Mouse (Mus musculus) CH12.LX (cell line): Measurements from ENCODE around the gene Tmem132d. TPM values are rescaled to one million over a fixed set of nuclear protein-coding genes. Genes with fewer than 3 reads are reported as not detected.
A peak's percentile ranks its signal among the peaks of the same experiment; 100 is the strongest.

ENCODE experiments used
- DNase-seq: peaks from one replicate; pipeline ENCODE4 v3.0.0-alpha.2; 2013; ENCODE audit errors: extremely low read depth
- H3K27ac ChIP-seq: 2 replicates; pipeline ENCODE4 v1.5.1; 2012; ENCODE audit warnings: low read depth, mild to moderate bottlenecking, control low read depth, moderate library complexity; ENCODE audit not compliant: insufficient read depth
- H3K27me3 ChIP-seq: replicated peaks from 2 replicates; pipeline ENCODE3; 2012; ENCODE audit warnings: inconsistent platforms
- H3K36me3 ChIP-seq, 2 experiments: replicated peaks in 1 of 2; 2 replicates each; pipeline versions ENCODE3 to v1.6.1; 2012; ENCODE audit warnings: inconsistent platforms in 1 of 2, low read length in 1 of 2, mild to moderate bottlenecking in 1 of 2, mixed read lengths in 1 of 2, moderate library complexity in 1 of 2; ENCODE audit not compliant: control insufficient read depth in 1 of 2, insufficient read depth in 1 of 2
- H3K4me1 ChIP-seq, 2 experiments: 2 replicates each; pipeline ENCODE4 v1.6.1; 2012; ENCODE audit warnings: inconsistent platforms in 1 of 2, moderate library complexity in 1 of 2; ENCODE audit not compliant: insufficient read depth in 2 of 2, control insufficient read depth in 1 of 2
- H3K4me2 ChIP-seq: 2 replicates; pipeline ENCODE4 v1.6.1; 2012; ENCODE audit warnings: low read depth, mild to moderate bottlenecking, control low read depth; ENCODE audit not compliant: poor library complexity, insufficient read depth, severe bottlenecking
- H3K4me3 ChIP-seq, 3 experiments: fragments of 150-350 bp in 1 of 3; sonication (generic) in 1 of 3; replicated peaks in 1 of 3; 2 replicates each; pipeline versions ENCODE3 to v1.5.1; 2011 to 2012; ENCODE audit warnings: low read depth in 2 of 3, low read length in 2 of 3, mild to moderate bottlenecking in 2 of 3, moderate library complexity in 2 of 3, control low read depth in 1 of 3, improper control_type of control experiment in 1 of 3, inconsistent platforms in 1 of 3, mixed read lengths in 1 of 3; ENCODE audit not compliant: poor library complexity in 1 of 3
- H3K79me2 ChIP-seq: replicated peaks from 2 replicates; pipeline ENCODE4 v1.6.1; 2012; ENCODE audit warnings: mild to moderate bottlenecking, moderate library complexity; ENCODE audit not compliant: control insufficient read depth, poor library complexity, insufficient read depth, severe bottlenecking; ENCODE audit errors: extremely low read depth
- H3K9ac ChIP-seq: 2 replicates; pipeline ENCODE4 v1.6.1; 2012; ENCODE audit warnings: low read depth, mild to moderate bottlenecking, control low read depth, moderate library complexity; ENCODE audit not compliant: insufficient read depth
- H3K9me3 ChIP-seq: replicated peaks from 2 replicates; pipeline ENCODE3; 2012; ENCODE audit warnings: low read length, inconsistent platforms, mixed read lengths
- CHD2 ChIP-seq: IDR thresholded peaks from 2 replicates; pipeline ENCODE4 v1.6.1; 2011; ENCODE audit warnings: low read length, improper control_type of control experiment
- CTCF ChIP-seq, 2 experiments: IDR thresholded peaks in 1 of 2; conservative IDR thresholded peaks in 1 of 2; 2 replicates each; pipeline ENCODE4 v1.5.1; 2011 to 2012; ENCODE audit warnings: low read depth in 2 of 2, low read length in 2 of 2, improper control_type of control experiment in 1 of 2, inconsistent platforms in 1 of 2, mild to moderate bottlenecking in 1 of 2, moderate library complexity in 1 of 2
- MAFK ChIP-seq: IDR thresholded peaks from 2 replicates; pipeline ENCODE4 v1.6.1; 2011; ENCODE audit warnings: low read length, improper control_type of control experiment; ENCODE audit not compliant: insufficient replicate concordance
- MEF2A ChIP-seq: IDR thresholded peaks from 2 replicates; pipeline ENCODE4 v1.6.1; 2014; ENCODE audit warnings: low read depth, mild to moderate bottlenecking, inconsistent platforms, low read length, improper control_type of control experiment, borderline replicate concordance
- MYC ChIP-seq: IDR thresholded peaks from 2 replicates; pipeline ENCODE4 v1.6.1; 2011; ENCODE audit warnings: low read depth, mild to moderate bottlenecking, improper control_type of control experiment, low read length
- PAX5 ChIP-seq: IDR thresholded peaks from 2 replicates; pipeline ENCODE4 v1.6.1; 2012; ENCODE audit warnings: low read length, inconsistent platforms, mixed read lengths
- POLR2A ChIP-seq: IDR thresholded peaks from 2 replicates; pipeline ENCODE4 v1.6.1; 2011; ENCODE audit warnings: low read depth, mild to moderate bottlenecking, improper control_type of control experiment, low read length
- POLR2AphosphoS2 ChIP-seq: IDR thresholded peaks from 2 replicates; pipeline ENCODE4 v1.6.1; 2011; ENCODE audit warnings: low read depth, low read length, improper control_type of control experiment
- SIN3A ChIP-seq: IDR thresholded peaks from 2 replicates; pipeline ENCODE4 v1.6.1; 2012; ENCODE audit warnings: low read length, improper control_type of control experiment, inconsistent platforms
- USF1 ChIP-seq: IDR thresholded peaks from 2 replicates; pipeline ENCODE4 v1.6.1; 2014; ENCODE audit warnings: low read depth, mild to moderate bottlenecking, inconsistent platforms, low read length, improper control_type of control experiment
- dilution Hi-C: fragments of 300-500 bp; cut with MboI; formaldehyde crosslinking; loops from 2 replicates; pipeline ENCODE4 v1.14.3; 2020; ENCODE audit warnings: low sequenced_read_pairs; ENCODE audit not compliant: extremely low pct_unique_long_range_greater_than_20kb, extremely low pct_ligation_motif_present
- in situ Hi-C: fragments of 300-500 bp; cut with MboI; formaldehyde crosslinking; loops from 3 replicates; pipeline ENCODE4 v1.14.3; 2019; ENCODE audit warnings: low sequenced_read_pairs, low pct_ligation_motif_present, low pct_unique_long_range_greater_than_20kb, mixed read lengths
- polyA plus RNA-seq: library from polyadenylated mRNA; unstranded; fragments of >175 nt; gene quantifications from 2 replicates; pipeline ENCODE4 v1.2.1, GENCODE M21; 2012; ENCODE audit warnings: low read depth; ENCODE audit not compliant: insufficient read length
- total RNA-seq, 2 experiments: library from RNA; depleted of rRNA; stranded (reverse); fragments of 300-350 nt in 1 of 2; fragments of >200 nt in 1 of 2; gene quantifications; 2 replicates each; pipeline ENCODE4 v1.2.3; 2012 to 2014

Gene Tmem132d
- total and polyA plus RNA-seq, 3 experiments: not detected

DNA sequence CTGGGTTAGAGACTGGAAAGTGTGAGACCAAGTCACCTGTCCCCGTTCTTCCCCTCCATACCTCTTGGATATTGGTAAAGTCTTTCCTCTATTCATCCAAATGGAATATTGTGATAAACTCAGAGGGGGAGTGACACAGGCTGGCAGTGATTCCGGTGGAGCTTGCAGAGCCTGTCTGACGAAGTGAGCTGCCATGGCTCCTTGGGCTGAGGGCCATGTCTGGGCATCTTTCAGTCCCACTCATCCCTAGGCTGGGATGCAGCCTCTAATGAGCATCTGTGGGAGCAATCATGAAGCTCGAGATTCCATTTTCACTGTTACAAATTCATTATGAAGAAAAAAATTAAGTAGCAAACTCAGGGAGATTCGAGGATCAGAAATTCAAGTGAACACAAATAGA lies 332.5 kb downstream of the Tmem132d start:
- Histone ChIP-seq H3K9me3 (peaks cover 83% of the 10 kb centered on the region), H3K4me2 (no peak overlapping the region), H3K27ac (no peak overlapping the region), H3K4me1 (no peaks in the 10 kb centered on the region), H3K79me2 (no peaks in the 10 kb centered on the region), H3K9ac (no peak overlapping the region), H3K36me3 (no peaks in the 10 kb centered on the region), H3K27me3 (no peaks in the 10 kb centered on the region), H3K4me3 (no peak overlapping the region)
- dilution Hi-C loops: no loop called here
- in situ Hi-C loops: no loop called here
- TF ChIP-seq POLR2A (no peak), PAX5 (no peak), MYC (no peak), SIN3A (no peak), USF1 (no peak)
- DNase-seq: no peak

DNA sequence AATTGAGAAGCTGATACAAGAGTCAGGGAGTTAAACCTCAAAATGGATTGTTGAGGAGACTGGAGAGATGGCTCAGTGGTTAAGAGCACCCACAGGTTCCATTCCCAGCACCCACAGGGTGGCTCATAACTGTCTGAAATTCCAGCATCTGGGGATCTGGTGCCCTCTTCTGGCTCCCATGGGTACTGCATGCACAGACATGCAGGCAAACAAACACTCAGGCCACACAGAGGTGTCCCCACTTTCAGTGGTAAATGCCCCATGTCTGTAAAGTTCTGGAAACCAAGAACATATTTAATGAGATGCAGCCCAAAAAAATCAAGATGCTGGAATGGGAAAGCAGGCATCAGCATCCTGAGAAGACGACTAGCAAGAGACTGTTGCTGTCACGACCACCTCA lies 333.4 kb downstream of the Tmem132d start:
- H3K27me3 ChIP-seq: no peaks in the 10 kb centered on the region
- H3K79me2 ChIP-seq: no peaks in the 10 kb centered on the region
- no peak overlapping the region for H3K27ac ChIP-seq
- H3K4me3 ChIP-seq: no peak overlapping the region
- DNase-seq: no peak
- H3K9ac ChIP-seq: no peak overlapping the region
- TF ChIP-seq CTCF (conservative IDR thresholded peaks at IDR 0.05 in 1 of 2, IDR thresholded peaks at IDR 0.05 in 1 of 2; ENCODE audit: low read depth in 2 of 2, low read length in 2 of 2): 0 out of 4 replicates have a peak, but pooled peaks of 1 of the 2 experiments have one; percentile 8
- no peak for TF ChIP-seq PAX5
- TF ChIP-seq MAFK: no peak
- H3K9me3 ChIP-seq: peaks cover 81% of the 10 kb centered on the region
- no peaks in the 10 kb centered on the region for H3K4me1 ChIP-seq
- in situ Hi-C loops (no loop called here), dilution Hi-C loops (no loop called here)
- H3K4me2 ChIP-seq: no peak overlapping the region
- H3K36me3 ChIP-seq: no peaks in the 10 kb centered on the region

DNA sequence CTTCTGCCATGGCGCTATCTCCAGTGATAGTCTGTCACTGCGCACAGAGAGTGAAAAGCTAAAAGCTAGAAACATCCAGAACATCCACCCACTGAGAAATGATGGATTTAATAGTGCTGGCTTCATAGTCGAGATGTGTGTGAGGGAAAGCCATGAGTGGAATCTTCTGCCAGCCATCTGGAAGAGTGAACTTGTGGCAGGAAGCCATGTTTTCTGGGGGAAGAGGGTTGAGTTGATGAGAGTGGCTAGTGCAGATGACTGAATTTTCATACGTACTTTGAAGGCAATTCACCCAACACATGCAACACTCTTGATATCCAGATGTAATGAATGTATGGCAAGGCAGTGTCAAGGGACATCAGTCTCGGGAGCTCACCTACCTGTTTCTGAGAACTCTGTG lies 342.3 kb downstream of the Tmem132d start:
- Histone ChIP-seq H3K4me1 (no peaks in the 10 kb centered on the region), H3K36me3 (no peaks in the 10 kb centered on the region)
- no peak for DNase-seq
- TF ChIP-seq MEF2A (no peak), CHD2 (no peak), POLR2AphosphoS2 (no peak)
- TF ChIP-seq, all 38 proteins: peak for 0
- Histone ChIP-seq H3K9ac (no peak overlapping the region), H3K27me3 (no peaks in the 10 kb centered on the region), H3K4me2 (no peak overlapping the region), H3K27ac (no peak overlapping the region), H3K4me3 (no peak overlapping the region), H3K9me3 (peaks cover 75% of the 10 kb centered on the region), H3K79me2 (no peaks in the 10 kb centered on the region)
- in situ Hi-C loops: no loop called here
- dilution Hi-C loops: no loop called here
